Mouse (Mus musculus) heart, adult 2 months (tissue): ENCODE data around the gene Cntd1.

Source experiments
- CTCF ChIP-seq: fragments of 200-600 bp; IDR thresholded peaks from 2 replicates; pipeline ENCODE4 v1.8.1; 2022; ENCODE audit warnings: antibody characterized with exemption, mild to moderate bottlenecking, moderate library complexity
- EP300 ChIP-seq: fragments of 200-500 bp; IDR thresholded peaks from 2 replicates; pipeline ENCODE4 v1.6.1; 2011; ENCODE audit warnings: low read depth, low read length, control low read depth; ENCODE audit not compliant: insufficient read depth
- POLR2A ChIP-seq: fragments of 200-500 bp; IDR thresholded peaks from 2 replicates; pipeline ENCODE4 v1.6.1; 2011; ENCODE audit warnings: mild to moderate bottlenecking, low read depth, low read length, control low read depth; ENCODE audit not compliant: insufficient read depth

GRCm38 (mm10) chr11:101263989-101264280 is 14.9 kb upstream of the Cntd1 start:
- TF ChIP-seq CTCF (no peak), POLR2A (no peak), EP300 (no peak)
